14 mouse cellular contexts compared by ENCODE assay signal in genomic region chr14:76595048-76595859, GRCm38 (mm10). TPM values are rescaled to one million over a fixed set of nuclear protein-coding genes. Genes with fewer than 3 reads are reported as not detected.
A peak's percentile ranks its signal among the peaks of the same experiment; 100 is the strongest.
DNase-seq lines count a peak whose midpoint lies in the region; ATAC-seq and TF ChIP-seq lines count a peak whose summit lies in the region.
"Had no signal": no experiment of that assay in that cellular context is flagged by ENCODE, and none has a peak within 500 bp of the region (broad histone marks: within the 10 kb centered on the region; RNA-seq: fewer than 3 reads in every experiment).

No protein-coding gene starts in this region.

- ATAC-seq in intestine, embryonic 15.5 days: no peak; the same call in 1 of the 2 replicates
- ATAC-seq in intestine, postnatal 0 days: no peak
- ATAC-seq: forebrain, embryonic 16.5 days had no signal

- H3K4me3 ChIP-seq in intestine, embryonic 15.5 days (replicated peaks): no peak overlapping the region
- no peak overlapping the region for H3K4me3 ChIP-seq in intestine, postnatal 0 days (ENCODE audit: low read depth, low read length)
- H3K4me3 ChIP-seq in spleen, adult 2 months (ENCODE audit: extremely low read depth, insufficient read depth, insufficient read length): no peak overlapping the region
- H3K4me3 ChIP-seq: heart, adult 2 months; hindbrain, embryonic 13.5 days had no signal

- peaks cover 32% of the 10 kb centered on the region for H3K4me1 ChIP-seq in intestine, embryonic 15.5 days (replicated peaks)
- H3K4me1 ChIP-seq in intestine, postnatal 0 days (replicated peaks; ENCODE audit: control insufficient read depth, insufficient read depth, low read length): peaks cover 13% of the 10 kb centered on the region; the same call in 1 of the 2 replicates
- peaks cover 6% of the 10 kb centered on the region; the same call in 1 of the 2 replicates for H3K4me1 ChIP-seq in spleen, adult 2 months (ENCODE audit: control insufficient read depth, insufficient read depth, insufficient read length)

- peak overlapping the region; percentile 51 for H3K27ac ChIP-seq in intestine, embryonic 15.5 days
- no peak overlapping the region for H3K27ac ChIP-seq in intestine, postnatal 0 days (ENCODE audit: low read depth, low read length)
- peak overlapping the region; percentile 58; the same call in 1 of the 2 replicates for H3K27ac ChIP-seq in spleen, adult 2 months (ENCODE audit: insufficient read depth, low read length)
- H3K27ac ChIP-seq: heart, adult 2 months; hindbrain, embryonic 13.5 days; kidney, postnatal 0 days had no signal

- H3K9me3 ChIP-seq in intestine, embryonic 15.5 days: no peaks in the 10 kb centered on the region
- H3K9me3 ChIP-seq in intestine, postnatal 0 days (ENCODE audit: control insufficient read depth): no peaks in the 10 kb centered on the region
- H3K9me3 ChIP-seq: hindbrain, embryonic 13.5 days had no signal

- WGBS in intestine, embryonic 15.5 days: 46% methylated on average over 9 of the region's 9 CpGs
- WGBS in intestine, postnatal 0 days: 48% methylated on average over 9 of the region's 9 CpGs
- 87% methylated on average over 9 of the region's 9 CpGs for WGBS in spleen, adult 2 months

- no peaks in the 10 kb centered on the region for H3K27me3 ChIP-seq in intestine, embryonic 15.5 days (replicated peaks)
- H3K27me3 ChIP-seq in intestine, postnatal 0 days (replicated peaks; ENCODE audit: control insufficient read depth, insufficient read depth, low read length): no peaks in the 10 kb centered on the region
- H3K27me3 ChIP-seq in spleen, adult 2 months (ENCODE audit: control insufficient read depth, insufficient read depth, low read length): no peaks in the 10 kb centered on the region
- H3K27me3 ChIP-seq: hindbrain, embryonic 13.5 days had no signal

- no peak overlapping the region for H3K4me2 ChIP-seq in intestine, embryonic 15.5 days (replicated peaks)
- H3K4me2 ChIP-seq in intestine, postnatal 0 days (replicated peaks; ENCODE audit: low read depth): no peak overlapping the region
- H3K4me2 ChIP-seq: hindbrain, embryonic 13.5 days had no signal

- no peaks in the 10 kb centered on the region for H3K36me3 ChIP-seq in intestine, embryonic 15.5 days
- H3K36me3 ChIP-seq in intestine, postnatal 0 days (ENCODE audit: control insufficient read depth, insufficient read depth): no peaks in the 10 kb centered on the region
- no peaks in the 10 kb centered on the region for H3K36me3 ChIP-seq in spleen, adult 2 months (ENCODE audit: control insufficient read depth, insufficient read depth, low read length)
- H3K36me3 ChIP-seq: hindbrain, embryonic 13.5 days had no signal

- TF ChIP-seq CTCF in intestine, postnatal 0 days (IDR thresholded peaks at IDR 0.05; ENCODE audit: low read depth): no peak
- no peak for TF ChIP-seq CTCF in spleen, adult 2 months (IDR thresholded peaks at IDR 0.05; ENCODE audit: extremely low read depth, insufficient read depth, insufficient read length, insufficient replicate concordance)

- no peak for TF ChIP-seq POLR2A in spleen, adult 2 months (IDR thresholded peaks at IDR 0.05; ENCODE audit: low read depth, low read length)

- peak; percentile 47 for DNase-seq in adrenal gland, adult 2 months
- no peak for DNase-seq in adrenal gland, postnatal 10 days
- DNase-seq in spleen, adult 2 months (ENCODE audit: low read depth in 1 of 2, low spot score in 2 of 2): no peak
- no peak for DNase-seq in spleen, postnatal 14 days (ENCODE audit: low spot score in 2 of 2)
- DNase-seq in ovary, postnatal 14 days (ENCODE audit: low spot score): no peak
- no peak for DNase-seq in thymus, postnatal 14 days
- DNase-seq: cerebellum, adult 11 months; heart, adult 2 months had no signal

- H3K9ac ChIP-seq in intestine, embryonic 15.5 days: no peak overlapping the region
- no peak overlapping the region for H3K9ac ChIP-seq in intestine, postnatal 0 days (ENCODE audit: low read depth, low read length)
- H3K9ac ChIP-seq: hindbrain, embryonic 13.5 days had no signal

RNA-seq across cellular contexts. Expression of gene Serp2, which starts 38.6 kb away (rescaled TPM):
- total RNA-seq in adrenal gland, adult 2 months (2021): 1 to 10 TPM; 3.9 to 6.2 TPM
- 8.3 and 9.3 TPM in 2 replicates for polyA plus RNA-seq in adrenal gland, adult 2 months (2012; rRNA removed)
- 1 to 10 TPM; 7.2 to 9.6 TPM for total RNA-seq in adrenal gland, postnatal 10 days (2021)
- polyA plus RNA-seq in intestine, embryonic 15.5 days (2015; fragmentation: Nextera tagmentation; extraction: Ambion mirVana): 8.6 and 10.0 TPM in 2 replicates
- polyA plus RNA-seq in intestine, postnatal 0 days (2015; fragmentation: Nextera tagmentation; extraction: Ambion mirVana): 7.5 and 7.7 TPM in 2 replicates
- polyA plus RNA-seq in spleen, adult 2 months (2012; rRNA removed): 4.2 and 6.1 TPM in 2 replicates
- total RNA-seq: megakaryocyte progenitor cell, adult 5-6 weeks had no signal
